Mouse (Mus musculus): ENCODE data around the gene Omp.

DNA sequence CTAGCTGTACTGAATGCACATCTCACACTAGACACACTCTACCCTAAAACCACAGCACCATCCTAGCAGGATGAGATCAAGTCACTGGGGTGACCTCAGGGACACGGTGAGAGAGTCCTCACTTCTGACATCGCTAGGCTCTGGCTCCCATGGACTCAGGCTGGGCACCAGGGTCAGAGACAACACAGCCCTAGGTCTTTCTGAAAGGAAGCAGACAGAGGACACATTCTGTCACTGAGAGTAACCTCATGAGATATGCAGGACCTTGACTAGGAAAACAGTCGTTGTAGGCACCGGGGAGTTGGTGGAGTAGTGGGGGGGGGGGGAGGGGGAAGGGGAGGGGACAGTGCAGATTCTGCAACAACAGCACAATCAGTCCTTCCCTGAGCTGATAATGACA, 28.1 kb upstream of the Omp start:
- no peak for TF ChIP-seq CTCF (IDR thresholded peaks at IDR 0.05; ENCODE audit: low read depth, low read length)
- TF ChIP-seq GATA1 (IDR thresholded peaks at IDR 0.05; ENCODE audit: borderline replicate concordance, low read length): no peak
- no peak for TF ChIP-seq POLR2AphosphoS5 (IDR thresholded peaks at IDR 0.05; ENCODE audit: insufficient replicate concordance, low read depth, low read length)
